Mouse (Mus musculus) megakaryocyte, adult 5-6 weeks (primary cell): ENCODE measurements around the gene Scn4a. TPM values are rescaled to one million over a fixed set of nuclear protein-coding genes. Genes with fewer than 3 reads are reported as not detected.

Experiments used
- ATAC-seq: 2 replicates; pipeline ENCODE4 v1.8.0; 2016; ENCODE audit warnings: mild to moderate bottlenecking, inconsistent platforms; ENCODE audit not compliant: poor library complexity, severe bottlenecking
- total RNA-seq, 2 experiments: library from RNA; stranded (forward) in 1 of 2; stranded (reverse) in 1 of 2; fragments of 153-499, 151-499 nt in 1 of 2; fragments of 221-1000, 200-1000 nt in 1 of 2; gene quantifications; 2 replicates each; pipeline versions ENCODE4 v1.2.3 to v1.2.4; 2015 to 2017

The Scn4a gene
- total RNA-seq, 2 experiments from 2014 or later: 0.07 TPM; not detected in 1

- ATAC-seq: no peak
Measured at GRCm38 (mm10) chr11:106317801-106318200, 35.3 kb downstream of the Scn4a start.

- ATAC-seq: no peak
Measured at GRCm38 (mm10) chr11:106316416-106316815, 36.7 kb downstream of the Scn4a start.

- peak; percentile 29 for ATAC-seq
Measured at GRCm38 (mm10) chr11:106314333-106314812, 38.7 kb downstream of the Scn4a start, which contains the start of gene Cd79b. Gene Cd79b, minus strand, starts transcription at chr11:106314762.

GRCm38 (mm10) chr11:106313533-106313932 lies 39.6 kb downstream of the Scn4a start:
- ATAC-seq: peak; percentile 66

- ATAC-seq: no peak
Measured at GRCm38 (mm10) chr11:106310123-106310522, 43.0 kb downstream of the Scn4a start.

- no peak for ATAC-seq
Measured at GRCm38 (mm10) chr11:106308162-106308561, 44.9 kb downstream of the Scn4a start.

GRCm38 (mm10) chr11:106307432-106307831 lies 45.7 kb downstream of the Scn4a start:
- no peak for ATAC-seq

- no peak for ATAC-seq
Measured at GRCm38 (mm10) chr11:106306758-106307157, 46.3 kb downstream of the Scn4a start.

GRCm38 (mm10) chr11:106306065-106306385 lies 47.1 kb downstream of the Scn4a start:
- no peak for ATAC-seq

GRCm38 (mm10) chr11:106305348-106306064 lies 47.6 kb downstream of the Scn4a start:
- ATAC-seq: peak; percentile 83

GRCm38 (mm10) chr11:106302634-106303033 lies 50.5 kb downstream of the Scn4a start:
- peak; percentile 92 for ATAC-seq

GRCm38 (mm10) chr11:106301765-106302164 lies 51.3 kb downstream of the Scn4a start, which contains the start of gene Gh:
Gene Gh, minus strand, starts transcription at chr11:106301865.
- ATAC-seq: no peak

GRCm38 (mm10) chr11:106291861-106292260 lies 61.2 kb downstream of the Scn4a start:
- no peak for ATAC-seq

GRCm38 (mm10) chr11:106290376-106290775 lies 62.7 kb downstream of the Scn4a start:
- no peak for ATAC-seq

GRCm38 (mm10) chr11:106289369-106289768 lies 63.7 kb downstream of the Scn4a start:
- no peak for ATAC-seq

- no peak for ATAC-seq
Measured at GRCm38 (mm10) chr11:106286987-106287386, 66.1 kb downstream of the Scn4a start.

- ATAC-seq: no peak
Measured at GRCm38 (mm10) chr11:106286206-106286605, 66.9 kb downstream of the Scn4a start.

- no peak for ATAC-seq
Measured at GRCm38 (mm10) chr11:106284126-106284525, 69.0 kb downstream of the Scn4a start.

GRCm38 (mm10) chr11:106283371-106283770 lies 69.7 kb downstream of the Scn4a start:
- ATAC-seq: no peak

GRCm38 (mm10) chr11:106282452-106282851 lies 70.6 kb downstream of the Scn4a start:
- ATAC-seq: no peak

GRCm38 (mm10) chr11:106276454-106276853 lies 76.6 kb downstream of the Scn4a start, which contains the start of gene Tcam1:
Gene Tcam1, plus strand, starts transcription at chr11:106276672.
- ATAC-seq: peak; percentile 68

- ATAC-seq: no peak
Measured at GRCm38 (mm10) chr11:106274971-106275411, 78.1 kb downstream of the Scn4a start.
